Mouse (Mus musculus) lung, adult 2 months (tissue): ENCODE measurements around the gene Nutm1.

ENCODE experiments used
- CTCF ChIP-seq: fragments of 200-500 bp; IDR thresholded peaks from 2 replicates; pipeline ENCODE4 v1.5.1; 2011; ENCODE audit warnings: mild to moderate bottlenecking, low read length, control low read depth; ENCODE audit not compliant: insufficient read depth
- POLR2A ChIP-seq: fragments of 200-500 bp; IDR thresholded peaks from 2 replicates; pipeline ENCODE4 v1.6.1; 2011; ENCODE audit warnings: low read depth, mild to moderate bottlenecking, control low read depth, low read length, borderline replicate concordance; ENCODE audit errors: extremely low read depth

DNA sequence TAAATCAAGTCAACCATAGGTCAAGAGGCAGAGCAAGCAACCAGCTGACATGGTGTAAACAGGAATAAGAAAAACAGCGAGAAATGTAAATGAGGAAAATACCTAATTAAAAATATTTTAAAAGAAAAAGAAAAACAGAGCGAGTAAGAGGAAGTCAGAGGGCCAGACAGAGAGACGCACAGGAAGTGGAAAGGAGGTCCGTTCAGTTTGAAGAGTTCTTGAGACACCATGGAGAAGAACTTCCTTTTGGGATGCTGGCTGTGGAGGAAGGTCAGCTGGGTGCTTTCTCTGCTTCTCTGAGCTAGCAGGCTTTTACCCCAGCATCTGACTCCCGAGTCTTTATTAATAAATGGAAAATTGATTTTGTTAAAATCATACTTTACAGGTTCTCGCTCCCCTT is 41.5 kb downstream of the Nutm1 start:
- TF ChIP-seq CTCF (no peak), POLR2A (no peak)
